Mouse (Mus musculus): ENCODE measurements at regions not wholly inside any gene's neighbourhood (a gene's known extent, or its start where the extent isn't known, plus 50 kb on each side); places are given as distances from the start of the nearest gene placed in this dataset.

- H3K27ac ChIP-seq = no peak overlapping the region
- 87% methylated on average over 8 of the region's 8 CpGs for WGBS
- H3K9ac ChIP-seq = no peak overlapping the region
- DNase-seq (ENCODE audit: low spot score) (no peak), ATAC-seq (ENCODE audit: low FRiP score) (no peak)
- H3K36me3 ChIP-seq (replicated peaks; ENCODE audit: control insufficient read depth, insufficient read depth) = no peaks in the 10 kb centered on the region
- no peak overlapping the region for H3K4me2 ChIP-seq (replicated peaks)
- no peaks in the 10 kb centered on the region for H3K4me1 ChIP-seq (replicated peaks; ENCODE audit: control insufficient read depth, insufficient read depth, low read length)
- no peaks in the 10 kb centered on the region for H3K9me3 ChIP-seq (ENCODE audit: control insufficient read depth, low read length)
- H3K27me3 ChIP-seq (ENCODE audit: control insufficient read depth, insufficient read depth, low read length) = no peaks in the 10 kb centered on the region
- no peak overlapping the region for H3K4me3 ChIP-seq (replicated peaks; ENCODE audit: low read length)
Observed at GRCm38 (mm10) chr13:32481444-32482058, 143.0 kb upstream of the Gmds start.

- H3K27ac ChIP-seq = no peak overlapping the region
- H3K4me2 ChIP-seq (replicated peaks) = no peak overlapping the region
- no peaks in the 10 kb centered on the region for H3K27me3 ChIP-seq (ENCODE audit: control insufficient read depth, insufficient read depth, low read length)
- no peak overlapping the region for H3K9ac ChIP-seq
- no peaks in the 10 kb centered on the region for H3K4me1 ChIP-seq (replicated peaks; ENCODE audit: control insufficient read depth, insufficient read depth, low read length)
- no peaks in the 10 kb centered on the region for H3K9me3 ChIP-seq (ENCODE audit: control insufficient read depth, low read length)
- DNase-seq (ENCODE audit: low spot score) (no peak), ATAC-seq (ENCODE audit: low FRiP score) (no peak)
- H3K4me3 ChIP-seq (replicated peaks; ENCODE audit: low read length) = no peak overlapping the region
- WGBS = 69% methylated on average over 4 of the region's 4 CpGs
- no peaks in the 10 kb centered on the region for H3K36me3 ChIP-seq (replicated peaks; ENCODE audit: control insufficient read depth, insufficient read depth)
Observed at GRCm38 (mm10) chr13:32480029-32480428, 141.5 kb upstream of the Gmds start.

GRCm38 (mm10) chr13:32479118-32479818, 140.7 kb upstream of the Gmds start:
- ATAC-seq (ENCODE audit: low FRiP score) = no peak
- H3K4me1 ChIP-seq (replicated peaks; ENCODE audit: control insufficient read depth, insufficient read depth, low read length) = no peaks in the 10 kb centered on the region
- H3K4me3 ChIP-seq (replicated peaks; ENCODE audit: low read length) = no peak overlapping the region
- no peaks in the 10 kb centered on the region for H3K27me3 ChIP-seq (ENCODE audit: control insufficient read depth, insufficient read depth, low read length)
- no peak overlapping the region for H3K9ac ChIP-seq
- no peaks in the 10 kb centered on the region for H3K36me3 ChIP-seq (replicated peaks; ENCODE audit: control insufficient read depth, insufficient read depth)
- H3K9me3 ChIP-seq (ENCODE audit: control insufficient read depth, low read length) = no peaks in the 10 kb centered on the region
- no peak overlapping the region for H3K27ac ChIP-seq
- DNase-seq (ENCODE audit: low spot score) = no peak
- no peak overlapping the region for H3K4me2 ChIP-seq (replicated peaks)
- WGBS = 88% methylated on average over 8 of the region's 8 CpGs

- DNase-seq (ENCODE audit: low spot score) (no peak), ATAC-seq (ENCODE audit: low FRiP score) (no peak)
- no peak overlapping the region for H3K9ac ChIP-seq
- H3K27ac ChIP-seq = no peak overlapping the region
- no peak overlapping the region for H3K4me3 ChIP-seq (replicated peaks; ENCODE audit: low read length)
- no peaks in the 10 kb centered on the region for H3K4me1 ChIP-seq (replicated peaks; ENCODE audit: control insufficient read depth, insufficient read depth, low read length)
- H3K27me3 ChIP-seq (ENCODE audit: control insufficient read depth, insufficient read depth, low read length) = no peaks in the 10 kb centered on the region
- H3K36me3 ChIP-seq (replicated peaks; ENCODE audit: control insufficient read depth, insufficient read depth) = no peaks in the 10 kb centered on the region
- no peak overlapping the region for H3K4me2 ChIP-seq (replicated peaks)
- WGBS = 16% methylated on average over 5 of the region's 5 CpGs
- H3K9me3 ChIP-seq (ENCODE audit: control insufficient read depth, low read length) = no peaks in the 10 kb centered on the region
Observed at GRCm38 (mm10) chr13:32465787-32466186, 127.2 kb upstream of the Gmds start.

- DNase-seq (ENCODE audit: low spot score) (no peak), ATAC-seq (ENCODE audit: low FRiP score) (no peak)
- Histone ChIP-seq H3K4me2 (replicated peaks) (no peak overlapping the region), H3K4me3 (replicated peaks; ENCODE audit: low read length) (no peak overlapping the region), H3K4me1 (replicated peaks; ENCODE audit: control insufficient read depth, insufficient read depth, low read length) (no peaks in the 10 kb centered on the region), H3K9ac (no peak overlapping the region), H3K27me3 (ENCODE audit: control insufficient read depth, insufficient read depth, low read length) (no peaks in the 10 kb centered on the region), H3K27ac (no peak overlapping the region), H3K36me3 (replicated peaks; ENCODE audit: control insufficient read depth, insufficient read depth) (no peaks in the 10 kb centered on the region), H3K9me3 (ENCODE audit: control insufficient read depth, low read length) (no peaks in the 10 kb centered on the region)
- 90% methylated on average over 6 of the region's 6 CpGs for WGBS
Observed at GRCm38 (mm10) chr13:32465041-32465682, 126.6 kb upstream of the Gmds start.

GRCm38 (mm10) chr13:32454419-32455146, 116.0 kb upstream of the Gmds start:
- Histone ChIP-seq H3K4me3 (replicated peaks; ENCODE audit: low read length) (no peak overlapping the region), H3K9ac (no peak overlapping the region), H3K4me2 (replicated peaks) (no peak overlapping the region), H3K27ac (no peak overlapping the region), H3K27me3 (ENCODE audit: control insufficient read depth, insufficient read depth, low read length) (no peaks in the 10 kb centered on the region), H3K36me3 (replicated peaks; ENCODE audit: control insufficient read depth, insufficient read depth) (no peaks in the 10 kb centered on the region), H3K4me1 (replicated peaks; ENCODE audit: control insufficient read depth, insufficient read depth, low read length) (no peaks in the 10 kb centered on the region), H3K9me3 (ENCODE audit: control insufficient read depth, low read length) (no peaks in the 10 kb centered on the region)
- ATAC-seq (ENCODE audit: low FRiP score) (no peak), DNase-seq (ENCODE audit: low spot score) (no peak)
- WGBS = 82% methylated on average over 11 of the region's 11 CpGs

GRCm38 (mm10) chr13:32449710-32450417, 111.3 kb upstream of the Gmds start:
- H3K9ac ChIP-seq = no peak overlapping the region
- no peak overlapping the region for H3K27ac ChIP-seq
- H3K9me3 ChIP-seq (ENCODE audit: control insufficient read depth, low read length) = no peaks in the 10 kb centered on the region
- no peak overlapping the region for H3K4me2 ChIP-seq (replicated peaks)
- 79% methylated on average over 8 of the region's 8 CpGs for WGBS
- H3K4me3 ChIP-seq (replicated peaks; ENCODE audit: low read length) = no peak overlapping the region
- ATAC-seq (ENCODE audit: low FRiP score) (no peak), DNase-seq (ENCODE audit: low spot score) (no peak)
- H3K36me3 ChIP-seq (replicated peaks; ENCODE audit: control insufficient read depth, insufficient read depth) = no peaks in the 10 kb centered on the region
- H3K4me1 ChIP-seq (replicated peaks; ENCODE audit: control insufficient read depth, insufficient read depth, low read length) = no peaks in the 10 kb centered on the region
- H3K27me3 ChIP-seq (ENCODE audit: control insufficient read depth, insufficient read depth, low read length) = no peaks in the 10 kb centered on the region

- H3K4me2 ChIP-seq (replicated peaks) = no peak overlapping the region
- no peak for DNase-seq (ENCODE audit: low spot score)
- H3K27ac ChIP-seq = no peak overlapping the region
- no peak for ATAC-seq (ENCODE audit: low FRiP score)
- no peak overlapping the region for H3K9ac ChIP-seq
- no peak overlapping the region for H3K4me3 ChIP-seq (replicated peaks; ENCODE audit: low read length)
- no peaks in the 10 kb centered on the region for H3K27me3 ChIP-seq (ENCODE audit: control insufficient read depth, insufficient read depth, low read length)
- WGBS = 69% methylated on average over 3 of the region's 3 CpGs
- no peaks in the 10 kb centered on the region for H3K4me1 ChIP-seq (replicated peaks; ENCODE audit: control insufficient read depth, insufficient read depth, low read length)
- H3K36me3 ChIP-seq (replicated peaks; ENCODE audit: control insufficient read depth, insufficient read depth) = no peaks in the 10 kb centered on the region
- H3K9me3 ChIP-seq (ENCODE audit: control insufficient read depth, low read length) = no peaks in the 10 kb centered on the region
Observed at GRCm38 (mm10) chr13:32444531-32444930, 106.0 kb upstream of the Gmds start.

GRCm38 (mm10) chr13:32442025-32442424, 103.5 kb upstream of the Gmds start:
- H3K9ac ChIP-seq = no peak overlapping the region
- H3K9me3 ChIP-seq (ENCODE audit: control insufficient read depth, low read length) = no peaks in the 10 kb centered on the region
- no peaks in the 10 kb centered on the region for H3K27me3 ChIP-seq (ENCODE audit: control insufficient read depth, insufficient read depth, low read length)
- no peak overlapping the region for H3K4me2 ChIP-seq (replicated peaks)
- 79% methylated on average over 13 of the region's 13 CpGs for WGBS
- DNase-seq (ENCODE audit: low spot score) (no peak), ATAC-seq (ENCODE audit: low FRiP score) (no peak)
- H3K4me1 ChIP-seq (replicated peaks; ENCODE audit: control insufficient read depth, insufficient read depth, low read length) = no peaks in the 10 kb centered on the region
- H3K27ac ChIP-seq = no peak overlapping the region
- no peaks in the 10 kb centered on the region for H3K36me3 ChIP-seq (replicated peaks; ENCODE audit: control insufficient read depth, insufficient read depth)
- H3K4me3 ChIP-seq (replicated peaks; ENCODE audit: low read length) = no peak overlapping the region
